Mouse (Mus musculus) spleen, postnatal 10 days (tissue): ENCODE data around the gene Sart3.

Experiments used
- DNase-seq, 2 experiments: peaks; one replicate each; pipeline ENCODE4 v3.0.0; 2021 to 2022; ENCODE audit warnings: low spot score in 2 of 2

Gene Sart3

DNA sequence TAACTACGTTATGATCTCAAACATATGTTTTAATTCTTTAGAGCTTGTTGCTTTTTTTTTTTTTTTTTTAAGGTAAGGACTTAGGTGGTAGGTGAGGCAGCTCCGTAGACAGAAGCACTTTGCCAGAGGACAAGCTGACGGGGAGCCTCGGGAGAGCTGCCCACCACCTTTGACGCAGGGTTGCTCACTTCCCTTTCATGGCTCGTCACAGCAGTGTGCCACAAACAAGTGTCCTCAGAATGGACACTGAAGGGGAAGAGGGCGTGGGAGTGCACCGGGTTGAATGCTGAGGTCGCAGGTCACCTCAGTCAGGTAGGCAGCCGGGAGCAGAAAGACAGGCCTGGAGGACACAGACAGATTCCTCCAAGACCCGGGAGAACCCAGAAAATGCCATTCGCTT is 46.9 kb downstream of the Sart3 start:
- DNase-seq = no peak

DNA sequence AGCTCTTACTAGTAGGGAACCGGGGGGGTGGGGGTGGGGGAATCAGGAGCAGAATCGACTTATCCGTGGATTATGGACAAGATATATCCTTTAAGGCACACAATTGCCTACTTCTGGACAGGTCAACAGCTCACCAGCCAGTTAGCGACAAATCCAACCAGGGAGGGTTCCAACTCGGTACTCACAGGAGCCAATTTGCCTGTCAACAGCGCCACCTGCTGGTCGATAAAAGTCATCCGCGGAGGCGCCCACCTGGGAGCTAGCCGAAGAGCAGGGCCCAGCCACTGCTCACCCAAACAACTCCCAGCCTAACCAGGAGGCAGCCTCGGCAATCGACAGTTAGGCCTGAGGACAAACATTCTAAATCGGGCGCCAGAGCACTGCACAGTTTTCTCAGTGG is 47.9 kb downstream of the Sart3 start, which contains the start of gene 1700069L16Rik:
Gene 1700069L16Rik, minus strand, starts transcription at position 327 of the 400 bp plus-strand sequence.
- peak; percentile 66 to 84 for DNase-seq

- DNase-seq = no peak
Observed at GRCm38 (mm10) chr5:113723567-113724237, 48.6 kb downstream of the Sart3 start.

GRCm38 (mm10) chr5:113722224-113723013 is 49.9 kb downstream of the Sart3 start:
- DNase-seq = no peak

- DNase-seq = no peak
Observed at GRCm38 (mm10) chr5:113719221-113719661, 53.1 kb downstream of the Sart3 start.

- no peak for DNase-seq
Observed at GRCm38 (mm10) chr5:113716581-113717388, 55.5 kb downstream of the Sart3 start.

GRCm38 (mm10) chr5:113712861-113713260 is 59.4 kb downstream of the Sart3 start:
- no peak for DNase-seq

DNA sequence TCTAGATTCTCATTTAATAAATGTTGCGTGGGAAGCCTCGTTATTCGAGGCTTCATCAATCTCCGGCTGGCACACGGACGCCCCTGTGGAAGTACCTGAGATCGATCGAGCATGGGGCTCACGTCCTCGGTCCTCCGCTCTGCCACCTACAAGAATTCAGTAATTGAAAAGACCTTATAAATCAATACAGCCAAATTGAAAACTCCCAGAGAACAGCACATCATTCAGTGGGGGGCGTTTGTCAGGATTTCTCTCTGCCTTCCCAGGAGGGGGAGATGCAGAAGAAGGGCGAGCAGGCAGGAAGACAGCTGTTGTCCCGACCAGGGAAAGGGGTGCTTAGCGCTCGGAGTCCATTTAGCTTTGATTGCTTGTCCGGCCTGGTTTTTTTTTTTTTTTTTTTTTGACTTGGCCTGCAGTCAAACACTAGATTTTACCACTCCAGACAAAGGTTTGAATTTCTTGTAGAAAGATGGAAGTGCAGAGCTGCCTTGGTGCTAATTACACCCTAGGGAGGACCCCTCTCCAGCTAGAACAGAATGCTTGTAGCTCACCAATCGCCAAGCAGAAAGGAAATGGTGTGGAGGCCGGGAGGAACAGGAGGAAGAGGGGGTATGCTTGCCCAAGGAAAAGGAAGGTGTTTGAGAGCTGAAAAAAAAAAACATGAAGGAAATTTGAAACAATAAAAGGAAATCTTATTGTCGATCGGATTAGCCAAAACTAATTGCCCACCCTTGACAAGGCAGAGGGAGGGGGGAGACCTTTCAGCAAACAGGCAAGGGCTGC is 68.3 kb downstream of the Sart3 start:
- no peak for DNase-seq

- no peak for DNase-seq
Observed at GRCm38 (mm10) chr5:113700388-113701023, 71.8 kb downstream of the Sart3 start.

- no peak for DNase-seq
Observed at GRCm38 (mm10) chr5:113694415-113694814, 77.9 kb downstream of the Sart3 start.

DNA sequence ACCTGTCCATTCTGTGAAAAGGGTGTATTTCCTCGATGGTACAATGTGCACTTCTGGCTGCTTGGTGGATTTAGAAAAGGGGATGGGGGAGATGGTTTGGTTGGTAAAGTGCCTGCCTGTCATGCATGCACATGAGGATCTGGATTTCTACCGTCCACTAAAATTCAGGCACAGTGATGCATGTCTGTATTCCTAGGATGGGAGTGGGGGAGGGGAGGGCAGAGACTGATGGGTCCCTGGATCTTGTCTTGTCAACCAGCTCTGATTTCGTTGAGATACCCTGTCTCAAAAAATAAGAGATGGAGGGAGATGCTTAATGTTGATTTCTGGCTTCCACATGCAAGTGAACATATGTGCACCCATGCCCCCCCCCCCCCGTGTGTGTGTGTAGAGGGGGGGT is 78.3 kb downstream of the Sart3 start:
- DNase-seq = no peak

DNA sequence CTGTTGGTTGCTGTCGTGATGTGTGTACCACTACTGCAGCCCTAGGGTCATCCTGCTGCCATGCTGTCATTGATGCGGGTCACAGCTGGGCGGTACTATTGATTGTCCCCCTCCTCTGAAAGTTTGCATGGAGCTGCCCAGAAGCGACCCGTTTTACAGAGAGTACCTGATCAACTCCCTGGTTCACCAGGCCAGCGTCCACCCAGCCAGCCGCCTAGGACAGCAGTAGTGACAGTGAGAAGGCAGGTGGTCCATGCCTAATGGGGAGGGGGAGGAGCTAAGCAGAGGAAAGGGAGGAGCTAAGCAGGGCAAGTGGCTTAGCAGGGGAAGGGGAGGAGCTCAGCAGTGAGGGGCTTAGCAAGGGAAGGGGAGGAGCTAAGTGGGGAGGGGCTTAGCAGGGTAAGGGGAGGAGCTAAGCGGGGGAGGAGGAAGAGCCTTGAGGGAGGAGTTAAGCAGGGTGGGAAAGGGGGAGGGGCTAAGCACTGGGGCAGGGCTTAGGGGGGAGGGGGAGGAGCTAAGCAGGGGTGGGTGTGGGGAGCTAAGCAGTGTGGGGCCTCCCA is 79.0 kb downstream of the Sart3 start:
- DNase-seq = no peak
